Mouse (Mus musculus) lung, postnatal 25 days (tissue): Measurements from ENCODE around the gene Arhgap22.

Experiments
- DNase-seq: peaks from one replicate; pipeline ENCODE4 v3.0.0; 2022; ENCODE audit warnings: low spot score

The Arhgap22 gene

GRCm38 (mm10) chr14:33280921-33281320, 67.1 kb downstream of the Arhgap22 start:
- no peak for DNase-seq

DNA sequence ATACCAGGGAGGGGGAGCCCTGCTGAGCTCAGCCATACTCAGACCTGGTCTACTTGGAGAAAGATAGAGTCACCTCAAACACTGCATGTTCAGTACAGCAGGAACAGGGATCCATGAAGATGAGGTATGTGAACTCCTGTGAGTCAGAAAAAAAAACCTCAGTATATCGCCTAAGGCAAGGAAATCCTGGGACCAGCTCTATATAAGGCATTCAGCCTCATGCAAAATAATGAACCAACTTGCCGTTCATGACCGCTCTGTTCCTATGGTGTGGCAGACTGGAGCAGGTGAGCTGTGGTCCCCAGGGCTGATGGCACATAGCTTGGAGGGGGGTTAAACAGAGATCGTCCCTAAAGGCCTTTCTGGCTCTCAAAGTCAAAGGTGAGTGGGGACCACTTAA, 68.6 kb downstream of the Arhgap22 start:
- DNase-seq: no peak

DNA sequence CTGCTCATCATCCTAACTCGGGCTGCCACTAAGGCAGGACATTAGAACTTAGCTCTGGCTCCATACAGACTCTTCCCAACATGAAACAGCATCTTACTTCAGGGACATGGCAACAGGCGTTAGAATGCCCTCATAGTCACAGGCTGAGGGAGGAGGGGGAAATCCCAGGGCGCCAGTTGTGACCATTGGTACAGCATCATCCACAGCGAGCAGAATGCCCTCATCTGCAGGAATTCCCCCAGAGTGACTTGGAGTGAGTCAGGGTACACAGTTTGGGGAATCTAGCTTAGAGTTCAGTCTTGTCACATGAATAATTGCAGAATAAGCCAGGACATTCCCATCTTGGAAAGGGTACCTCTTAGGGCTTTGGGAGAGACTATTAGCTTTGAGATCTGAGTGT, 74.1 kb downstream of the Arhgap22 start:
- DNase-seq: no peak

GRCm38 (mm10) chr14:33290038-33290437, 76.2 kb downstream of the Arhgap22 start:
- no peak for DNase-seq

DNA sequence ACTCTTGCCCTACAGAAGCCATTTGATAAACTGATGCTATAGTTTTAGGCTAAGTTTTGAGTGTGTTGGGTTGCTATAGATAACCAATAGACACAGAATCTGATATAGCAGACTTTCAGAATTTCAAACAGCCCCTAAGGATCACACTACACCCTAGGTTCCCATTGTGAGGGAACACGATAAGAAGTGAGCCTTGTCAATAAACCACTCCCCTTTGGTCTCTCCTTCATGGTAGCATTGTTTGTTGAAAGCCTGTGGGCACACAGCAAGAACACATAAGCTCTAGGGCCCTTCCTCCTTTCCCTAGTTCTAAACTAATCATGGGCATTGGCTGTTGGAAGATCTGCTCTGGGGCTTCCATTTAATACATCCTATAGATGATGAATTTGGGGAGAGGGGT, 80.7 kb downstream of the Arhgap22 start:
- DNase-seq: no peak

DNA sequence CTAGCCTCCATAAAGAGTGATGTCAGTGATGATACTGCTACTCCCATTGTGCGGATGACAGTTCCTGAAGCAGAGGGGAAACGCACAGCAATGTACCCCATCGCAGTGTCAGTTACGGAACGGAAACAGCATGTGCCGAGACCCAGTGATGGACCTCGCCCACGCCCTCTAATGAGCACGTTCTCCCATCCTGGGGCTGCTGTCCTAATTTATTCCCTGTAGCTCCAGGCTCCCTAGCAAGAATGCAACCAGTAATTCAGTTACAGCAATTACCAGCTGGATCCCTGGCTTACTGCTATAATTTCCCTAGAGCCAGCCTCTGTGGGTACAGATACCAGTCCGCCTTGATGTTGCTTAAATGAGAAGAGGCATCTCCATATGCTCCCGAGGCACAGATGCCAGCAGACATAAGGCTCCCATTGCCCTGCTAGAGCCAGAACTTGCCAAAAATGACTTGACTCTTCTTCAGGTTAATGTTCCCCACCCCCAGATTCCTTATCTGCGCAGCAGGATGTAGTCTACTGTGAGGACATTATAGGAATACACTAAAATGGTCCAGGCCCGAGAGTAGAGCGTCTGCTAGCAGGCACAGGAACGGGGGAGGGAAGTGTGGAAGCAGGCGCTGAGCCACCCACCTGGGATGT, 83.0 kb downstream of the Arhgap22 start:
- DNase-seq: no peak

DNA sequence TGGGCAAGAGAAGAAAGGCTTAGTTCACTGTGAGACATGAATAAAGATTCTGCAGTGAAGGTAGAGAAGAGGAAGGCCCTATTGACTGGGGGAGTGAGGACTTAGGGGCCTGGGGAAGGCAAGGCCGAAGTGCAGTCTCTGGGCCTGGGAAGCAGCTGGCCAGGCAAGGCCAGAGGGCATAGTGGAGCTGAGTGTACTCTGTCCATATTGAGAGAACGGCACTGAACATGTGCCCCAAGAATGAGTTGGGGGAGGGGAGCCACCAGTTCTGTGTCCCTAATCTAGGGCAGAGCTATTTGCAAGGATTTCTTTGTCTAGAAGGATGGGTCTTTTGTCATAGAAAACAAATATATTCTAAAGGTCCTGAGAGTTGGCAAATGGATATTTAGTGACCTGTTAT, 86.8 kb downstream of the Arhgap22 start:
- no peak for DNase-seq

- peak; percentile 77 for DNase-seq
Observed at GRCm38 (mm10) chr14:33303348-33303819, 89.6 kb downstream of the Arhgap22 start.

DNA sequence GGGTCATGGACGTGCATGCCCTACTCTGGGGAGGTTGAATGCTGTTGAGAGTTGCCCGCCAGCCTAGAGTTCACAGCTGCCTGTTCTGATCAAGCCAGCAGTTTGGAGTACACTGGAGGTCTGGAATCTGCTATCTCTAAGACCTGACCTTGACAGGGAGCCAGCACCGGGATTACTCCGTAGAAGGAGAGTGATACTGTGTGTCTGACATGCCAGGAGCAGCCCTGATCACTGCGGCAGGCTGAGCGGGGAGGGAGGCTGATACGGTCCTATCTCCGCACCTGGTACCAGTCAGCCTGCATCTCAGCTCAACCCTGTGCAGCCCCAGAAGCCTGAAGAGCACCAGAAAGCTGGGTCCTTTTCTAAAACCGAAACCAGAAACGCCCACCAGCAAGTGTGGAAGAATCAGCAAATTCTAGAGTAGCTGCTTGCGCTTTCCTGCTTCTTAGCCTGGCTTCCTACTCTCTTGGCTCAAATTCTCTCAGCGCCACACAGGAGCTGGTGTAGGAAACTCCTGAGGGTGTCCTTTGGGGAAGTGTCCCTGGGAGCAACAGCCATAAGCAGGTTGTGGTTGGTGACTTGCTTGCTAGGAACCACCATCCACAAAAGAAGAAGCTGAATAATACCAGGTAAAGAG, 91.9 kb downstream of the Arhgap22 start:
- no peak for DNase-seq

- DNase-seq: no peak
Observed at GRCm38 (mm10) chr14:33310719-33311118, 96.9 kb downstream of the Arhgap22 start.

- no peak for DNase-seq
Observed at GRCm38 (mm10) chr14:33312309-33312708, 98.5 kb downstream of the Arhgap22 start.

DNA sequence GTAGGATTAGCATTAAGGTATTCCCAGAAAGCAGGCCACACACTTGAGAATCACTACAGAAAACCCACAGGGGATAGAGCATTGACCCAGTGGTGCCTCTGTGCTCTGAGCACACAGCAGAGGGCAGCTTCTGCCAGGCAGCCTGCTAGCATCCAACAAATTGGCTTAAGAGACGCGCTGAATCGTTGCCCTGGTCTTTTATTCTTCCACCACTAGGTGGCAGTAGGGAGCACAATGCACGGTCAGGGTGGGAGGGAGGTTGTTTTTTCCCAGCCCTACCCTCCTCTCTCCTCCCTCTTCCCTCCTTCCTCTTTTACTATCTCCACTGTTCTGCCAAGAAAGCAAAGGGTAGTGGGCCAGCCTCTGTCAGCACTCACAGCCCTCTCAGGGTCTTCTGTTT, 99.8 kb downstream of the Arhgap22 start:
- DNase-seq: peak; percentile 39

- no peak for DNase-seq
Observed at GRCm38 (mm10) chr14:33314160-33314559, 100.3 kb downstream of the Arhgap22 start.

DNA sequence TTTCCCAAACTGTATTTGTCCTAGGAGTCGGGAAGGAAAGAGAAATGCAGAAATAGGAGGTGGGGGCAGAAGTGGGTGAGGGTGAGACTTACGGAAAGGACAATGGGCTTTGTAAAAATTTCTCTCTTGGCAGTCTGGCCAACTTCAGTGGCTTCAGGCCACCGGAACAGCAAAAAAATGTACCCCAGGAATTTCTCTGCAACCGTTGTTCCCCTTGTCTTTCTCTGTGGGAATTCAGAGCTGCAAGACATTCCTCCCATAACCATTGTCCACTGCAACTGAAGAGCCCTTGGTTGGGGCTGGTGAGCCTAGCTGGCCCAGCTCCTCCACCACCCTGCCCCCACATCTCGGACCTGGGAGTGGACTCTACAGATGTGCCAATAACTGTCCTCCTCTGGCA, 101.3 kb downstream of the Arhgap22 start:
- no peak for DNase-seq

GRCm38 (mm10) chr14:33315771-33316170, 101.9 kb downstream of the Arhgap22 start:
- no peak for DNase-seq

GRCm38 (mm10) chr14:33317946-33318345, 104.1 kb downstream of the Arhgap22 start:
- no peak for DNase-seq

DNA sequence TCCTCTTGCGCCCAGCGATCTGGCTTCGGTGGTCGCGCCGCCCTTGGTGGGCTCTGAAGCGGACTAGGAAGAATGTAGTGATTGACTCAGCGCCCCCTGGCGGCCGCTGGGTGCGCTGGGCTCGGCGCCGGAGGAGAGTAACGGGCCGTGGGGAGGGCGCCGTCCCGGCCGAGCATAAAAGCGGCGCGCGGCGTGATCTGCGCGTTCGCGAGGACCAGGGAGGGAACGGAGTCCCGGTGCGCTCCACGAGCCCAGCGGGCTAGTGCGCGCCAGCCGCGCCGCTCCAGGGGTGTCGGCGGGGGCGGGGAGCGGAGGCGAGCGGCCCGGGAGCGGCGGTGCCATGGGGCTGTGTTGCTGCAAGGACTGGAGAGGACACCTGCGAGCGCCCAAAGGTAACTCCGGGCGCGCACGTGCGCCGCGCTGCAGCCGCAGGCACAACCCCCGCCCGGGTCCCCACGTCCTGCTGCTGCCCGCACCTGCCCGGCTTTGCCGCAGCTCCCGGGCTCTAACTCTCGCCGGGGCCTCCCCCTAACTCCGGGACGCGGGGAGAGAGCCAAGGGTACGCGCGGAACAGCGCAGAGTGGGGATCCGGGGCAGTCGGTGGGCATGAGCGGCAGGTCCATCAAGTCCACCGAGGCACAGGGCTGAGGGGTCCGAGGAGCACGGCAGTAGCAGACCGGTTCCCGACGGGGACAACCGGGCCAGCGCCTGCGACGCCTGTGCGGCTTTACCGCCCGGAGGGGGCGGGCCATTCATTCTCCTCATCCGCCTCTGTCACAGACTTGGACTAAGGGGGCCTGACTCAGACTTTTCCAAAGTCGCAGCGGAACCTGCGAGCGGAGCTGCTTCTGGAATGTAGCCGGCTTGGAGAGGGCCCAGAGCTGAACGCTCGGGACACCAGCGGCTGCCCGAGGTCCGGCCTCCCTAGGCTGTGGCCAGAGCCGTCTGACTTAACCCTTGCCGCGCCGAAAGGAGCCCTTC, 106.0 kb downstream of the Arhgap22 start:
- DNase-seq: peak; percentile 48

- DNase-seq: no peak
Observed at GRCm38 (mm10) chr14:33320856-33321255, 107.0 kb downstream of the Arhgap22 start.

DNA sequence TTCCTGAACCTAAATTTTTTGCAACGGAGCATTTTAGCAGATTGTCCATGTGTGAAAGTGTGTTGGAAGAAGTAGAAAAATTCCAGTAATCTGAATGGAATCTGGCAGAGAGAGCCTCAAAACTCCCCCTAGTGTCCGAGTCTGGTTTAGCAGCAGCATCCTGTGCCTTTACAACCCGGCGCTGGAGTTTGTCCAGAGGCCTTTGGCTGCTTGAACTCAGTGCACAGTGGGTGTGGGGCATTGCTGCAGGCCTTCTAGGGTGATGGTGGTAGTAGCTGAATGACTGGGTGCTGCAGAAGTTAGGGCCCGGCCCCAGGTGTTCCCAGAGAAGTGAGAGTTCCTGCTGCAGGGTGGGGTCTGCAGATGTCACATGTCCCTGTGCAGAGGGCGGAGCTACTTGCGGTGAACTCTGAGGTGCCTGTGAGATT, 108.8 kb downstream of the Arhgap22 start:
- peak; percentile 58 for DNase-seq

DNA sequence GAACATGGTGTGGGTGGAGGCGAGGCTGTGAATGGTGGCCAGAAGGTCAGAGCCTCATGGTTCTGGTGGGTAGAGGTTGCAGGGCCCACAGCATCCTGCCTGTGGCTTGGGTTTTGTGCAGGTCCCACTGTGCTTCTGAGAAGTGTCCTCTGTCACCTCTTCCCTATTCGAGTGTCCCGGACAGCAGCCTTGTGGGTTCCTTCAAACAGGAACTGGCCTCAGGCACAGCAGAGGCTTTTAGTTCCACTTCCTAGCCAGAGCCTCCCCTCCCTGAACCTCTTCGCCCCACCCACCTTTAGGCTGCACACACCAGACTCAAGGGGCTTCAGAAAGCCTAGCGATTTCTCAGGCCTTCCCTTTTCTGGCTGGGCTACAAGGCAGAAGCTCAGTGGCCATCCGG, 110.7 kb downstream of the Arhgap22 start:
- peak; percentile 35 for DNase-seq

GRCm38 (mm10) chr14:33328369-33328768, 114.5 kb downstream of the Arhgap22 start:
- no peak for DNase-seq

DNA sequence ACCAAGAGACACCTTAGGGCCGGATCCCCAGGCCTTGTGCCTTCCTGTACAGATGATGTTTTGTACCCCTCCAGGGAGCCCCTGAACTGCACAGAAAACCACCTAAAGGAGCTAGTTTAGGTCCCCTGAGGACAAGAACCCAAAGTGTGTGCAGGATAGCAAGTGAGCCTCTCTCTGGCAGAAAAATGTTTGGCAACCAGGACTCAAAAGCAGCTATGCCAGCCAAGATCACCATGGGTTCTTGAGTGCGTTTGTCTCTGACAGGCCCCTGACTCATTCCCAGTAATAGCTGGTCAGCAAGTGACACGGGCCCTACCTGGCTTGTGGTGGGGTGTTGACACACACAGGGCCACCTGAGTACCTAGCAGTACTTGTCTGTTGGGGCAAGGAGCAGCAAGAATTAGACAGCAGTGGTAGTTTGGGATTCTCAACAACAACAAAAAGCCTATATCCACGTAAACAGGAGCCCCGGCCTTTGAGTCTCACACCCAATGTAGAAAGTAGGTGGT, 115.5 kb downstream of the Arhgap22 start:
- DNase-seq: no peak
